Mouse (Mus musculus): ENCODE measurements around the gene Sco1.

GRCm38 (mm10) chr11:67114901-67115300, 62.4 kb downstream of the Sco1 start:
- TF ChIP-seq GATA1 (IDR thresholded peaks at IDR 0.05; ENCODE audit: low read length): no peak
- TF ChIP-seq TAL1 (IDR thresholded peaks at IDR 0.05; ENCODE audit: low read length): no peak

Data from erythroblast, embryonic 14.5 days (primary cell).